Mouse (Mus musculus) stomach, embryonic 15.5 days (tissue): Measurements from ENCODE around the gene Gm20388. TPM values are rescaled to one million over a fixed set of nuclear protein-coding genes. Genes with fewer than 3 reads are reported as not detected.

ENCODE experiments used
- ATAC-seq: fragments of 200-750 bp; cut with Nextera tagmentation; 2 replicates; pipeline ENCODE4 v1.8.0; 2017; ENCODE audit warnings: low read depth, moderate number of reproducible peaks, moderate TSS enrichment; ENCODE audit not compliant: insufficient read depth, low FRiP score
- H3K27ac ChIP-seq: fragments of 300-500 bp; sonication (generic); 2 replicates; pipeline ENCODE4 v1.5.1; 2015; ENCODE audit warnings: mild to moderate bottlenecking, inconsistent platforms
- H3K27me3 ChIP-seq: fragments of 300-500 bp; sonication (generic); replicated peaks from 2 replicates; pipeline ENCODE4 v1.6.1; 2015; ENCODE audit warnings: inconsistent platforms
- H3K36me3 ChIP-seq: fragments of 300-500 bp; sonication (generic); 2 replicates; pipeline ENCODE4 v1.6.1; 2015; ENCODE audit warnings: inconsistent platforms
- H3K4me1 ChIP-seq: fragments of 300-500 bp; sonication (generic); 2 replicates; pipeline ENCODE4 v1.6.1; 2015; ENCODE audit warnings: inconsistent platforms
- H3K4me2 ChIP-seq: fragments of 300-500 bp; sonication (generic); 2 replicates; pipeline ENCODE4 v1.6.1; 2015; ENCODE audit warnings: mild to moderate bottlenecking, inconsistent platforms
- H3K4me3 ChIP-seq: fragments of 300-500 bp; sonication (generic); replicated peaks from 2 replicates; pipeline ENCODE4 v1.5.1; 2015; ENCODE audit warnings: inconsistent platforms
- H3K9ac ChIP-seq: fragments of 300-500 bp; sonication (generic); 2 replicates; pipeline ENCODE4 v1.6.1; 2015; ENCODE audit warnings: inconsistent platforms
- H3K9me3 ChIP-seq: fragments of 300-500 bp; sonication (generic); 2 replicates; pipeline ENCODE4 v1.6.1; 2016; ENCODE audit warnings: inconsistent platforms
- WGBS: fragments of 180-500 bp; shearing (Covaris S2); methylation state at CpG from one replicate; pipeline ENCODE4 v1.1.7; 2015; 5-methylcytosine and 5-hydroxymethylcytosine counted together
- polyA plus RNA-seq: library from polyadenylated mRNA; unstranded; fragments of >200 nt; fragmentation: Nextera tagmentation; extraction: Ambion mirVana; gene quantifications from 2 replicates; pipeline ENCODE4 v1.2.1, GENCODE M21; 2015

The Gm20388 gene
- polyA plus RNA-seq, 1 experiment from 2014 or later = not detected

- Histone ChIP-seq H3K4me3 (no peak overlapping the region), H3K4me2 (no peak overlapping the region), H3K36me3 (no peaks in the 10 kb centered on the region), H3K4me1 (peaks cover 15% of the 10 kb centered on the region), H3K27me3 (no peaks in the 10 kb centered on the region), H3K27ac (no peak overlapping the region), H3K9ac (no peak overlapping the region), H3K9me3 (no peaks in the 10 kb centered on the region)
- no peak for ATAC-seq
- WGBS = 64% methylated on average over 11 of the region's 11 CpGs
Measured at GRCm38 (mm10) chr8:122849152-122849910, 2938.7 kb downstream of the Gm20388 start.

- no peak overlapping the region for H3K4me3 ChIP-seq
- no peaks in the 10 kb centered on the region for H3K36me3 ChIP-seq
- no peak for ATAC-seq
- peaks cover 11% of the 10 kb centered on the region for H3K4me1 ChIP-seq
- H3K27me3 ChIP-seq = no peaks in the 10 kb centered on the region
- H3K9me3 ChIP-seq = no peaks in the 10 kb centered on the region
- no peak overlapping the region for H3K9ac ChIP-seq
- WGBS = 61% methylated on average over 3 of the region's 3 CpGs
- H3K27ac ChIP-seq = no peak overlapping the region
- no peak overlapping the region for H3K4me2 ChIP-seq
Measured at GRCm38 (mm10) chr8:122850641-122851240, 2940.1 kb downstream of the Gm20388 start.

- WGBS = 80% methylated on average over 12 of the region's 12 CpGs
Measured at GRCm38 (mm10) chr8:122851692-122852545, 2941.3 kb downstream of the Gm20388 start.

GRCm38 (mm10) chr8:122852546-122852905, 2941.9 kb downstream of the Gm20388 start:
- no peak overlapping the region for H3K4me3 ChIP-seq
- ATAC-seq = no peak
- H3K4me2 ChIP-seq = no peak overlapping the region
- H3K9ac ChIP-seq = no peak overlapping the region
- no peaks in the 10 kb centered on the region for H3K9me3 ChIP-seq
- peaks cover 11% of the 10 kb centered on the region for H3K4me1 ChIP-seq
- H3K27me3 ChIP-seq = no peaks in the 10 kb centered on the region
- H3K36me3 ChIP-seq = no peaks in the 10 kb centered on the region
- no peak overlapping the region for H3K27ac ChIP-seq
- whole genome bisulfite sequencing = 67% methylated on average over 1 of the region's 1 CpGs

More at GRCm38 (mm10) chr8:122851692-122852545, 2941.3 kb downstream of the Gm20388 start:
- H3K4me3 ChIP-seq = no peak overlapping the region
- H3K9me3 ChIP-seq = no peaks in the 10 kb centered on the region
- no peaks in the 10 kb centered on the region for H3K36me3 ChIP-seq
- peaks cover 11% of the 10 kb centered on the region for H3K4me1 ChIP-seq
- H3K27ac ChIP-seq = no peak overlapping the region
- no peak for ATAC-seq
- H3K9ac ChIP-seq = no peak overlapping the region
- no peaks in the 10 kb centered on the region for H3K27me3 ChIP-seq
- no peak overlapping the region for H3K4me2 ChIP-seq

- WGBS = 26% methylated on average over 11 of the region's 11 CpGs
- H3K36me3 ChIP-seq = no peaks in the 10 kb centered on the region
- no peak overlapping the region for H3K4me2 ChIP-seq
- no peak overlapping the region for H3K27ac ChIP-seq
- H3K9me3 ChIP-seq = no peaks in the 10 kb centered on the region
- peaks cover 8% of the 10 kb centered on the region for H3K4me1 ChIP-seq
- no peak overlapping the region for H3K4me3 ChIP-seq
- no peaks in the 10 kb centered on the region for H3K27me3 ChIP-seq
- peak; percentile 50 for ATAC-seq
- no peak overlapping the region for H3K9ac ChIP-seq
Measured at GRCm38 (mm10) chr8:122853340-122853771, 2942.7 kb downstream of the Gm20388 start.

- Histone ChIP-seq H3K9me3 (no peaks in the 10 kb centered on the region), H3K4me1 (peaks cover 8% of the 10 kb centered on the region), H3K4me2 (no peak overlapping the region), H3K27ac (no peak overlapping the region), H3K27me3 (no peaks in the 10 kb centered on the region), H3K4me3 (no peak overlapping the region), H3K36me3 (no peaks in the 10 kb centered on the region), H3K9ac (no peak overlapping the region)
- WGBS = 58% methylated on average over 7 of the region's 7 CpGs
- no peak for ATAC-seq
Measured at GRCm38 (mm10) chr8:122854388-122854787, 2943.7 kb downstream of the Gm20388 start.

- H3K9ac ChIP-seq = no peak overlapping the region
- WGBS = 82% methylated on average over 4 of the region's 4 CpGs
- no peak for ATAC-seq
Measured at GRCm38 (mm10) chr8:122855123-122855522, 2944.5 kb downstream of the Gm20388 start.

GRCm38 (mm10) chr8:122856288-122856687, 2945.6 kb downstream of the Gm20388 start:
- no peak overlapping the region for H3K27ac ChIP-seq
- no peaks in the 10 kb centered on the region for H3K9me3 ChIP-seq
- no peak overlapping the region for H3K4me3 ChIP-seq
- no peak overlapping the region for H3K9ac ChIP-seq
- H3K27me3 ChIP-seq = no peaks in the 10 kb centered on the region
- 82% methylated on average over 8 of the region's 8 CpGs for WGBS
- H3K36me3 ChIP-seq = no peaks in the 10 kb centered on the region
- no peak for ATAC-seq
- peaks cover 8% of the 10 kb centered on the region for H3K4me1 ChIP-seq
- H3K4me2 ChIP-seq = no peak overlapping the region

More at GRCm38 (mm10) chr8:122855123-122855522, 2944.5 kb downstream of the Gm20388 start:
- Histone ChIP-seq H3K4me1 (peaks cover 8% of the 10 kb centered on the region), H3K36me3 (no peaks in the 10 kb centered on the region), H3K4me3 (no peak overlapping the region), H3K27ac (no peak overlapping the region), H3K9me3 (no peaks in the 10 kb centered on the region), H3K27me3 (no peaks in the 10 kb centered on the region), H3K4me2 (no peak overlapping the region)

- ATAC-seq = no peak; the same call in 1 of the 2 replicates
- WGBS = 59% methylated on average over 13 of the region's 13 CpGs
- H3K4me3 ChIP-seq = no peak overlapping the region
- H3K9me3 ChIP-seq = no peaks in the 10 kb centered on the region
- H3K4me2 ChIP-seq = no peak overlapping the region
- H3K36me3 ChIP-seq = no peaks in the 10 kb centered on the region
- H3K9ac ChIP-seq = no peak overlapping the region
- no peaks in the 10 kb centered on the region for H3K4me1 ChIP-seq
- H3K27me3 ChIP-seq = no peaks in the 10 kb centered on the region
- H3K27ac ChIP-seq = no peak overlapping the region
Measured at GRCm38 (mm10) chr8:122859843-122860242, 2949.2 kb downstream of the Gm20388 start.

- ATAC-seq = no peak
- Histone ChIP-seq H3K4me2 (peak overlapping the region; percentile 38), H3K4me1 (no peaks in the 10 kb centered on the region), H3K27ac (no peak overlapping the region), H3K27me3 (no peaks in the 10 kb centered on the region), H3K9ac (no peak overlapping the region), H3K4me3 (0 out of 2 replicates have a peak overlapping the region, but pooled peaks have one; percentile 5), H3K36me3 (no peaks in the 10 kb centered on the region), H3K9me3 (no peaks in the 10 kb centered on the region)
- 46% methylated on average over 26 of the region's 26 CpGs for WGBS
Measured at GRCm38 (mm10) chr8:122864719-122865129, 2954.1 kb downstream of the Gm20388 start.

- no peak overlapping the region for H3K27ac ChIP-seq
- no peaks in the 10 kb centered on the region for H3K27me3 ChIP-seq
- no peak overlapping the region for H3K9ac ChIP-seq
- no peak for ATAC-seq
- H3K4me2 ChIP-seq = peak overlapping the region; percentile 38; the same call in 1 of the 2 replicates
- no peaks in the 10 kb centered on the region for H3K4me1 ChIP-seq
- H3K36me3 ChIP-seq = no peaks in the 10 kb centered on the region
- no peak overlapping the region for H3K4me3 ChIP-seq
- no peaks in the 10 kb centered on the region for H3K9me3 ChIP-seq
- WGBS = 51% methylated on average over 10 of the region's 10 CpGs
Measured at GRCm38 (mm10) chr8:122865441-122865840, 2954.8 kb downstream of the Gm20388 start.
